In the genomic region with DNA sequence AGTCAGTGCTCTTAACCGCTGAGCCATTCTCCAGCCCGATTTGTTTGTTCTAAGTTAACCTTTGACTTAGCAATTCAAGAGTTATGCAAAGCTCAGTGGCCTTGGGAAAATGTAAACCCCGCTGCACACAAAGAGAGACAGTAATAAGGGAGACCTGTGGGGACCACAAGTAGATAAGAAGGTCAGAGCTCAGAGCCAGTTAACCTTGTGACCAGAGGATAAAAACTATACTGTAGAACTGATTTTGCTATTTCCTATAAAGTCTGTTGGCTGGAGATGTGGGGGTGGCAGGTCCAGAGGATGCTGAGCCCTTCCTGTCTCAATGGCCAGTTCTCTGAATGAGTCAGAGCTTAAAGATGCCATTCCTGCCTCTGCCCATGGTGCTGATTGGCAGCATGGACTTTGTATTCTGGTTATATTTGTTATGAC, we compare ENCODE assay signal across 16 mouse cellular contexts. TPM values are rescaled to one million over a fixed set of nuclear protein-coding genes. Genes with fewer than 3 reads are reported as not detected.
A peak's percentile ranks its signal among the peaks of the same experiment; 100 is the strongest.
DNase-seq lines count a peak whose midpoint lies in the region; ATAC-seq and TF ChIP-seq lines count a peak whose summit lies in the region.
"Had no signal": no experiment of that assay in that cellular context is flagged by ENCODE, and none has a peak within 500 bp of the region (broad histone marks: within the 10 kb centered on the region; RNA-seq: fewer than 3 reads in every experiment).

No protein-coding gene starts in this region.

- no peak overlapping the region for H3K4me3 ChIP-seq in lung, embryonic 14.5 days (ENCODE audit: low read depth, low read length)
- H3K4me3 ChIP-seq in lung, adult 2 months (replicated peaks; ENCODE audit: extremely low read depth, low read depth, low read length) = no peak overlapping the region
- no peak overlapping the region for H3K4me3 ChIP-seq in myocyte
- H3K4me3 ChIP-seq: heart, embryonic 10.5 days; neural tube, embryonic 15.5 days had no signal

- no peak overlapping the region for H3K27ac ChIP-seq in lung, embryonic 14.5 days (ENCODE audit: low read depth)
- H3K27ac ChIP-seq: heart, embryonic 10.5 days; neural tube, embryonic 15.5 days had no signal

- no peaks in the 10 kb centered on the region for H3K27me3 ChIP-seq in lung, embryonic 14.5 days (ENCODE audit: insufficient read depth, low read length)
- peaks cover 8% of the 10 kb centered on the region for H3K27me3 ChIP-seq in myocyte (ENCODE audit: control insufficient read depth, insufficient read depth, insufficient read length)
- H3K27me3 ChIP-seq: neural tube, embryonic 15.5 days had no signal

- no peak for TF ChIP-seq POLR2A in lung, adult 2 months (IDR thresholded peaks at IDR 0.05; ENCODE audit: borderline replicate concordance, extremely low read depth, low read depth, low read length)
- TF ChIP-seq POLR2A in myocyte (IDR thresholded peaks at IDR 0.05; ENCODE audit: insufficient read length, low read depth) = no peak

- DNase-seq in lung, embryonic 14.5 days = peak; percentile 55
- DNase-seq in lung, adult 2 months = no peak
- peak; percentile 35 for DNase-seq in R1 (ENCODE audit: low read depth, low spot score)
- peak; percentile 26 for DNase-seq in kidney, postnatal 14 days
- no peak for DNase-seq in gastrocnemius, postnatal 10 days
- no peak for DNase-seq in urinary bladder, postnatal 25 days (ENCODE audit: low spot score)
- DNase-seq: adrenal gland, adult 2 months; layer of hippocampus, adult 9-11 months; left cerebral cortex, postnatal 4 days; lung, postnatal 4 days had no signal

- ATAC-seq in lung, embryonic 14.5 days (ENCODE audit: insufficient read depth) = no peak

- 13% methylated on average over 3 of the region's 3 CpGs for WGBS in lung, embryonic 14.5 days
- 18% methylated on average over 3 of the region's 3 CpGs for WGBS in lung, adult 2 months

- no peaks in the 10 kb centered on the region for H3K79me2 ChIP-seq in myocyte (ENCODE audit: control insufficient read depth, insufficient read depth)

- H3K4me1 ChIP-seq in lung, embryonic 14.5 days (ENCODE audit: insufficient read depth) = no peaks in the 10 kb centered on the region
- H3K4me1 ChIP-seq in lung, adult 2 months (ENCODE audit: control insufficient read depth, insufficient read depth, low read length) = no peaks in the 10 kb centered on the region
- H3K4me1 ChIP-seq: neural tube, embryonic 15.5 days had no signal

- TF ChIP-seq CTCF in lung, embryonic 14.5 days (IDR thresholded peaks at IDR 0.05; ENCODE audit: low read depth) = no peak
- TF ChIP-seq CTCF in lung, adult 2 months (IDR thresholded peaks at IDR 0.05; ENCODE audit: insufficient read depth, low read length) = no peak

- H3K36me3 ChIP-seq in lung, embryonic 14.5 days (ENCODE audit: insufficient read depth) = no peaks in the 10 kb centered on the region
- H3K36me3 ChIP-seq in myocyte (ENCODE audit: control insufficient read depth, insufficient read depth) = no peaks in the 10 kb centered on the region
- H3K36me3 ChIP-seq: heart, embryonic 10.5 days; neural tube, embryonic 15.5 days had no signal

- no peaks in the 10 kb centered on the region for H3K9me3 ChIP-seq in lung, embryonic 14.5 days (ENCODE audit: low read depth, low read length)
- H3K9me3 ChIP-seq: heart, embryonic 10.5 days; neural tube, embryonic 15.5 days had no signal

- H3ac ChIP-seq in myocyte (ENCODE audit: control insufficient read depth, insufficient read length) = no peak overlapping the region

- no peak overlapping the region for H3K4me2 ChIP-seq in lung, embryonic 14.5 days
- H3K4me2 ChIP-seq in myocyte (ENCODE audit: low read depth) = no peak overlapping the region
- H3K4me2 ChIP-seq: neural tube, embryonic 15.5 days had no signal

- no peak overlapping the region for H3K9ac ChIP-seq in lung, embryonic 14.5 days
- H3K9ac ChIP-seq: neural tube, embryonic 15.5 days had no signal

TF ChIP-seq in myocyte, 11 proteins besides CTCF, POLR2A, EP300 and RAD21:
- TF ChIP-seq USF1 (IDR thresholded peaks at IDR 0.05; ENCODE audit: low read depth) = no peak
- TF ChIP-seq E2F4 (IDR thresholded peaks at IDR 0.05; ENCODE audit: insufficient read depth) = no peak
- TF ChIP-seq REST (IDR thresholded peaks at IDR 0.05; ENCODE audit: insufficient read depth, insufficient read length) = peak; percentile 76
- no peak for TF ChIP-seq SRF (IDR thresholded peaks at IDR 0.05; ENCODE audit: control insufficient read depth, insufficient read length, low read depth)
- TF ChIP-seq TCF12 (IDR thresholded peaks at IDR 0.05; ENCODE audit: insufficient read depth, poor library complexity, severe bottlenecking) = no peak
- no peak for TF ChIP-seq POLR2AphosphoS2 (IDR thresholded peaks at IDR 0.05; ENCODE audit: insufficient read length, low read depth)
- no peak for TF ChIP-seq MYOG (IDR thresholded peaks at IDR 0.05; ENCODE audit: control insufficient read depth in 1 of 3, insufficient read depth in 1 of 3, insufficient read length in 2 of 3, low read depth in 2 of 3)
- no peak for TF ChIP-seq CEBPB (IDR thresholded peaks at IDR 0.05; ENCODE audit: insufficient read depth, poor library complexity, severe bottlenecking)
TF ChIP-seq in myocyte: peak in this region for 1.

RNA-seq across cellular contexts. Expression of gene Rtp3, which starts 2.9 kb away (rescaled TPM):
- polyA plus RNA-seq in lung, embryonic 14.5 days (2014; fragmentation: Nextera tagmentation; extraction: Ambion mirVana) = 0.15 and 0.41 TPM in 2 replicates
- 26.7 and 29.0 TPM in 2 replicates for polyA plus RNA-seq in lung, adult 2 months (2012; rRNA removed)
- polyA plus RNA-seq in myocyte (2012; fragmentation: generic; extraction: Trizol) = not detected
- total RNA-seq in gastrocnemius, postnatal 10 days (2021) = under 1 TPM; 0.92 to 0.93 TPM
- total RNA-seq: midbrain, postnatal 0 days had no signal
- polyA plus RNA-seq: hindbrain, embryonic 11.5 days; midbrain, postnatal 0 days; stomach, embryonic 14.5 days had no signal

RNA-seq across cellular contexts. Expression of gene Ltf, which starts 25.8 kb away (rescaled TPM):
- 0.17 and 2.5 TPM in 2 replicates for polyA plus RNA-seq in lung, embryonic 14.5 days (2014; fragmentation: Nextera tagmentation; extraction: Ambion mirVana)
- 8.1 and 20.3 TPM in 2 replicates for polyA plus RNA-seq in lung, adult 2 months (2012; rRNA removed)
- polyA plus RNA-seq in myocyte (2012; fragmentation: generic; extraction: Trizol) = not detected
- total RNA-seq in gastrocnemius, postnatal 10 days (2021) = 10 to 100 TPM in 1 of 2 experiments, 1 to 10 TPM in 1; 1.1 to 10.1 TPM
- polyA plus RNA-seq: adrenal gland, adult 2 months; hindbrain, embryonic 11.5 days had no signal

RNA-seq across cellular contexts. Expression of gene Lrrc2, which starts 42.0 kb away (rescaled TPM):
- polyA plus RNA-seq in lung, embryonic 14.5 days (2014; fragmentation: Nextera tagmentation; extraction: Ambion mirVana) = 0.12 TPM in 1 of 2 replicates, not detected in the other
- polyA plus RNA-seq in lung, adult 2 months (2012; rRNA removed) = 0.38 and 0.84 TPM in 2 replicates
- 0.49 TPM for polyA plus RNA-seq in myocyte (2012; fragmentation: generic; extraction: Trizol)
- total RNA-seq in gastrocnemius, postnatal 10 days (2021) = 10 to 100 TPM; 10.6 to 13.7 TPM
- polyA plus RNA-seq: stomach, embryonic 14.5 days had no signal

RNA-seq across cellular contexts. Expression of gene Tdgf1, which starts 47.3 kb away (rescaled TPM):
- polyA plus RNA-seq in lung, embryonic 14.5 days (2014; fragmentation: Nextera tagmentation; extraction: Ambion mirVana) = not detected in 2 replicates
- 0.88 and 1.0 TPM in 2 replicates for polyA plus RNA-seq in lung, adult 2 months (2012; rRNA removed)
- polyA plus RNA-seq in myocyte (2012; fragmentation: generic; extraction: Trizol) = not detected
- not detected for total RNA-seq in gastrocnemius, postnatal 10 days (2021)
- total RNA-seq: adrenal gland, adult 2 months; midbrain, postnatal 0 days had no signal
- polyA plus RNA-seq: adrenal gland, adult 2 months; hindbrain, embryonic 11.5 days; midbrain, postnatal 0 days; stomach, embryonic 14.5 days had no signal

Comparison
In these comparisons a context has a peak if more than half of its experiments do, and no peak if none do; other contexts are left out.
1. DNase-seq: peak in lung, embryonic 14.5 days (single experiment), R1 (single experiment) and kidney, postnatal 14 days (single experiment); none in lung, adult 2 months (single experiment), gastrocnemius, postnatal 10 days (single experiment) and urinary bladder, postnatal 25 days (single experiment).
2. RNA of gene Rtp3, which starts 2.9 kb away (polyA plus RNA-seq): 26.7 to 29.0 TPM in lung, adult 2 months; 0.15 to 0.41 TPM in lung, embryonic 14.5 days and not detected in myocyte (single experiment); every median in the first group is over 10 times any median in the second.